Mouse (Mus musculus) urinary bladder, postnatal 25 days (tissue): ENCODE data around the gene Agl.
"Not testable (repeated sequence)": the region's sequence is repeated elsewhere in the genome, so short reads cannot be mapped to it uniquely, and the experiment has no call there.

Experiments
- DNase-seq: peaks from one replicate; pipeline ENCODE4 v3.0.0; 2022; ENCODE audit warnings: low spot score

The Agl gene

DNA sequence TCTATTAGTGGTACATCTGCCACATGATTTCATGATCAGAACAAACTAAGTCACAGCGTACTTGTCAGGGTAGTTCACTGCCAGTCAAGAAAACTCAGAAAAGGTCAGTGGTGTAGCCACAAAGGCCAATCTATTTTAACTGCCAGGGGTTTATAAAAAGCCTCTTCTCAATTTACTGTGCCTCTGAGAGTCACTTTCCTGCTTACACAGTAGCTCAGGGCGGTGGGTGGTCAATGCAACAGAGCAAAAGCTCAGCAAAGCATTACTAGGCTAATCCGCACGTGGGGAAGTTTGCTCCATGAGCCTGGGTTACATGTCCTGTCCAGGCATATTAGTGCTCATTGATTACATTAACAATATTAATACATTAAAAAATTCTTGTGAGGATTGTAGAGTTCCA lies 8.0 kb upstream of the Agl start:
- no peak for DNase-seq

DNA sequence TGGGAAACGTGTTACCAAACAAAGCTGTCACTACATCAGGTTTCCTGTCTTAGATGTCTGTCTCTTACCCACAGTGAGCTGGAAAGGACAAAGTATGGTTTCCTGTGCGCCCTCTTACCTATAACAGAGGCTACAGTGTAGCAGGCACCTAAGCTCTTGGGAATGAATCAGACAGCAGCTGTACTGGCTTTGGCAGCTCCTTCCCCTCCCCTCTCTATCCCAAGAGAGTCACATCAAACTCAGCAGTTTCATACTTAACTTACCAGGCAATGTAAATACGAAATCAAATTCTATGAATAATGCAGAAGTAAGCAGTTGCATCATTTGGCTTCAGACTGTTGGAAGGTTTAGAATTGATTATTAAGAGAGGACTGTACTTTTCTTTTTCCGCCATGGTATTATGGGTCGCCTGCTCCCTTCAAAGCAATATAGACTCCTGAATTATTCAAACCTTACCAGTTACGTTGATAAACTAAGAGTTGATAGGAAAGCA lies 7.4 kb upstream of the Agl start:
- no peak for DNase-seq

DNA sequence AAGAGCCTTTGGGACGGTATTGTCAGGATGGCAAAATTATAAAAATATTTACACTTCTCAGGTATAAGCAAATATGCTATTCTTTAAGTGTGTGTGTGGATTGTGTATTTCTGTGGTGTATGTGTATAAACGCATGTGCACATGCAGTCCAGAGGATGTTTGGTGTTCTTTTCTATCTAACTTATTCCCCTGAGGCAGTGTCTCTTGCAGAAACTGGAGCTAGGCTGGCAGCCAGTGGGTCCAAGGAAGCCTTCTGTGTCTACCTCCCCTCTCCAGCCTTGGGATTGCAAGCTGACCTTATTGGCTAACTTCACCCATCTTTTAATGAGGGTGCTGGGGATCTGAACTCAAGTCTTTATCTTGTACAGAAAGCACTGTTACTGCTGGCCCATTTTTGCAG lies 5.0 kb upstream of the Agl start:
- DNase-seq = no peak

DNA sequence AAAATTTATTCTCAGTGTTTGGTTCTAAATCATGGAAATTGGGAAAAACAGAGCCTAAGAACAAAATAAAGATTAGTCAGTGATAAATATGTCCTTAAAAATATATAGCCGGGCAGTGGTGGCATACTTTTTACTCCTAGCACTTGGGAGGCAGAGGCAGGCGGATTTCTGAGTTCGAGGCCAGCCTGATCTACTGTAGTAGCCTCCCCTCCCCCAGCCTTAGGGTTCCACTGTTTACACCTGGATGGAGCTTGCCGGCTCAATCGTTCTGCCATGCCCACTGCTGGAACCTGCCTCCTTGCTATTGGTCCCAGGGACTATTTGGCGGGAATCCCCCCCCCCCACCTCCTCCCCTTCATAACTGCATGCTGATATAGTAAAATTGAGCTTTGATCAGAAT lies 2.4 kb upstream of the Agl start:
- not testable (repeated sequence) for DNase-seq

DNA sequence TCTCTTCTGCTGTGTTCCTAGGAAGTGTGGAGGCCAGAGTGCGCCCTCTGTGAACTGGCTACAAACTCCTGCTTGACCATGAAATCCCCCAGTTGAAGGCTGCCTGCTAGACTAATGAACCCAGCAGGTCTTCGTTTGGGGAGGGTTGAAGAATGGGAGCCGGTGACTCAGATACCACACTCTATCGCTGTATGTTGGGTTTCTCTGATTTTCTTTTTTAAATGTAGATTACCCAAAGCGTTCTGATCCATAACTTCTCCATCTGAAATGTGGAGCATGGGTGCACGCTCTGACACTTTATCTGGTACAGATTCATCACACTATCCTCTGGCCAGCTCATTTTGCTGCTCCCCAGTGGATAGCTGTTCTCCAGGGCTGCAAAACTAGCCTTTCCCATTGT lies 1.3 kb upstream of the Agl start:
- no peak for DNase-seq

DNA sequence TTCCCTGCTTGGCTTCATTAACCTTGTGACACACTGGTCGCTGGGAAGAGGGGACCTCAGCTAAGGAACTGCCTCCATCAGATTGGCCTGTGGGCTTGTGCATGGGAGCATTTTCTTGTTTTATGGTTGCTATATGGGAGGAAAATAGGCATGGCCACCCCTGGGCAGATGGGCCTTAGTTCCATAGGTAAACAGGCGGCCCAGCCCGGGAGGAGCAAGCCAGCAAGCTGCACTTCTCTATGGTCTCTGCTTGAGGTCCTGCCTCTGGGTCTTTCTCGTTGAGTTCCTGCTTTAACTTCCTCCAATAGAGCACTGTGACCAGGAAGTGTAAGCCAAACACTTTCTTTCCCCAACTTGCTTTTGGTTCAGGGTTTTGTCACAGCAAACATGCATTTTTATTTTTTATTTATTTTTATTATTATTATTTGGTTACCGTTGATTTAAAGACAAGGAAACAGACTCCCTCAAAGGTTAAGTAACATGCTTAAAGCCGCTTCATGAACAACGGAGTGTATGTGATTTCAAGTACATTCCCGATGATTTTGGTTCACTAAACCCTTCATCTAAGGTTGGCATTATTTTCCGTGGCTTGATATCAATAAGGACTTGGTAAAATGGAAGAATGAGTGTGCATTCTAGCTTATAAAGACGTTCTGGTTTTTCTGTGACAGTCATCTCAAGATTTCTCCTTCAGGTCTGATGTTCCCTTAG lies 696 bp upstream of the Agl start:
- no peak for DNase-seq

DNA sequence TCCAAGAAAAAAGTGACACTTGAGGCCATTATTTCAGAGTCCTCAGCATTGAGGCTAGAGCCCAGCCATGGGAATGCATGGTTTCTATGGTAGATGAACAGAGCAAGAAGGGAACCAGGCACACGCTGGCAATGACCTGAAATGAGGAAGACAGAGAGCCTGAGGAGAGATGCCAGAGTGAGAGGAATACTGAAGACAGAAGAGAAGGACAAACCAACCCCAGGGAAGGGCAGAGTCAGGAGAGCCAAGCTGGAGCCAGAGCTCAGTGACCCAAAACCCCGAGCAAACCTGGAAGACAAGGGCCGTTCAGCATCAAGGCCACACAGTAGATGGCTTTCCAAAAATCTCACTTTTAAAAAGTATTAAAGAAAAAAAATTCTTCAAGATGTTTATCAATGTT lies 2.1 kb downstream of the Agl start:
- DNase-seq = no peak

DNA sequence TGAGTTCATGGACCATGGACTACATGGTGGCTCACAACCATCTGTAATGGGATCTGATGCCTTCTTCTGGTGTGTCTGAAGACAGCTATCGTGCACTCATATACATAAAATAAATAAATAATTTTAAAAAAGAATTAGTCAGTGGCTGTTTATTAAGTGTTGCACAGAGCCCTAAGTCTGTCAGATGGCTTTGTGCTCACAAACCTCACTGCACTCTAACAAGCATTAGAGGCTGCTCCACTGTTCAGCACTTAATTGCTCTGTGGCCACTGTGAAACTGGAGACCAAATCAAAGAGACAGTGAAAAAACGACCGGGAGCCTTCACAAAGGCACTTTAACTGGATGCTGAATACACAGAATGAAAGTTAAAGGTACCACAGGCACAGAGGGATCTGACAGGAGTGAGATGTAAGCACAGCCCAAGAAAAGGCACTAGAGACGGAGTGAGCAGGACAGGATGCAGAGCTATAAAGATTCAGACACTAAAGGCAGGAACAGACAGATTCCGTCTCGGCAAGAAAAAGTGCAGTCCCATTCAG lies 3.1 kb downstream of the Agl start:
- DNase-seq = no peak

DNA sequence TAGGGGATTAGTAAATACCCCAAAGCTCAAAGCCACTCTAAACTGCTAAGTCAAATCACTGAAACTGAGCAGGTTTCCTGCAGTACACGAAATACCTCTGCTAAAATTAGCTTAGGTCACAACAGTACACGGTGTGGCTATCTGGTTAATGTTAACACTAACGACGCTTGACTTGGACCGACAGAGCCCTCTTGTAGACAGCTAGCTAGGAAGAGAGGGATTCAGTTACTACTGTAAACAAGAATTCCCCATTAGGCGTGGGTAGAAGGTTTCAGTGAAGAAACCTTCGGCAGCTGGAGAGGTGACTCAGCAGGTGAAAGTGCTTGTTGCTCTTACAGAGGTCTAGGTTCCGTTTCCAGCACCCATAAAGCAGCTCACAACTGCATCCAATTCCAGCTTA lies 6.2 kb downstream of the Agl start:
- DNase-seq = no peak

DNA sequence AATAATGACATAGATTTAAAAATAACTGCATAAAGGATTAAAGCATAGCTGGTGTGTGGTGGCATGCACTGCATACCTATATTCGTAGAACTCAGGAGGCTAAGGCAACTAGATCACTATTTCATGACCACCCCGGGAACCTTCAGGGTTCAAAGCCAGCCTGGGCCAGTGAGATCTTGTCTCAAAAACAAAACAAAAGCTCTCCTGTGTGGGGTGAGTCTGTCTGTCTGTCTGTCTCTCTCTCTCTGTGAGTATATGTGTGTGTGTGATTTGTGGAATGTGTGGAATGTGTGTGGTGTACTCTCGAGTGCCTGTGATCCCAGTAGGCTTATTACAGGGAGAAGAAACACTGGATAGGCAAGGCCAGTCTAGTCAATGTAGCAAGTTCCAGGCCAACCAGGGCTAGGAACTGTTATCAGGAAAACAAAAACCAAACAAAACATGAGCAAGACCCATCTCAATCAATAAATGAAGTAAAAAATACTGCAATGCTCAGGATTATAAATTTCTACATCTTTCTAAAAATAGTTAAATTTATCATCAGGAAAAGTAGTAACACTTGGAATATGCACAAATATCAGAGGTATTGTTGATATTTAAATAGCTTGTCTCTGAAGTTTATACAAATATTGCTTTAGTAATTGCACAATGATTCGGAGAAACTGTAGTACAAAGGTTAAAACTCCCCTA lies 9.0 kb downstream of the Agl start:
- DNase-seq = no peak

DNA sequence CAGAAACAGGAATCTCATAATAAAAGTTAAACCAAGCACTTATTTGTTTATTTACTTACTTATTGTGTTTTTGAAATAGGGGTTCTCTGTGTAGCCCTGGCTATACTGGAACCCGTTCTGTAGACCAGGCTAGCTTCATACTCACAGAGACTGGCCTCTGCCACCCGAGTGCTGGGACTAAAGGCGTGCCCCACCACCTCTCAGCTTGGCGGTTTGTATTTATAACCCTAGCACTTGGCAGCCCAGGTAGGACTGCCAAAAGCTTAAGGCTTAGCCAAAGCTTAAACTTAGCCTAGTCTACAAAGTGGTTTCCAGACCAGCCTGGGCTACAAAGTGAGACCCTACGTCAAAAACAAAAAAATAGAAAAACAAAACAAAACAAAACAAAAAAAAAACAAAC lies 19.1 kb downstream of the Agl start:
- DNase-seq = no peak

DNA sequence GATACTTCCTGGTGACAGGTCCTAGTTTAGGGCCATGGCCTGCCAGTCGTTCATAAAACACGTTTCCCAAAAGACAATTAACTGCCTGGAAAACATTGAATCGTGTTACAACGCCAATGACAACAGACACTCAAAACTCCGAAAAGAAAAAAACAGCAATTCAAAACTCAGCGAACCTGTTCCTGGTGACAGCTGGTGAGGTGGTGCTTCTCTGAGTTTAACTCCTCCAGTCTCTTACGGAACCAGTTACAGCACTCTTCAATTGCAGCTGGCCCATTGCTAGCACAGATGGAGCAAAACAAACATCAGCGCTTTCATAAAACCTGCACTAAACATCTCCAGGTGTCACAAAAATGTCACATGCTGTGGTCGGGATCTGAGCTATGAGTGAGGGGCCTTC lies 21.4 kb downstream of the Agl start:
- DNase-seq = no peak

DNA sequence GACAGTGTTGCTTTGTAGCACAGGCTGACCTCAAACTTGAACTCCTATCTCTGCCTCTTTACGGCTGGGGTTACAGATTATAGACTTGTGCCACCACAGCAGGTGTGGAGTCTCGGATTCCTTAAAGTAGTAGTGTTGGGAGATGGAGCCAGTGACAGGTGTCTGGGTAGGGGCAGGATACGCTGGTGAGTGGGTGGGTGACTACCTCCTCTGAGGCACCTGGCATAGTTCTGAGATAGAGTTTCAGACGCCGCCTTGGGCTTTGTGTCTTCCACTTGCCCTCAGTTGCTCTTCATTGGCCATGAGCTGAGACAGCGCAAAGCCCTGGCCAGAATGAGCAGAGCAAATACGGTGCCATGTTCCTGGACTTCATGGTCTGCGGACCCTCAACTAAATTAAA lies 22.1 kb downstream of the Agl start:
- no peak for DNase-seq

DNA sequence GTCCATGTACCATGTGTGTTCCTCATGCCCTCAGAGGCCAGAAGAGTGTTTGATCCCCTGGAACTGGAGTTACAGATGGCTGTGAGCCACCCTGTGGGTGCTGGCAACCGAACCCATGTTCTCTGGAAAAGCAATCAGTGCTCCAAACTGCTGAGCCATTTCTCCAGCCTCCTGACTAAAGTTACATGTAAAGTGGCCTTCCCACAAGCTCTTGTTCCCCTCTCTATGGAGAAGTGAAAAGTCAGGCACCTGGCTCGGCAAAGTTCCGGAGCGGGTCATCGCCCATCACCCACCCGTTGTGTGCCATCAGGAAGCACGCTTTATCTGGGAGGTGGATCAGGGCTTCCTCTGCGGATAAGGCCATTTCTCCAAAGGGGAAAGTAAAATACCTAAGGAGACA lies 23.2 kb downstream of the Agl start:
- no peak for DNase-seq

DNA sequence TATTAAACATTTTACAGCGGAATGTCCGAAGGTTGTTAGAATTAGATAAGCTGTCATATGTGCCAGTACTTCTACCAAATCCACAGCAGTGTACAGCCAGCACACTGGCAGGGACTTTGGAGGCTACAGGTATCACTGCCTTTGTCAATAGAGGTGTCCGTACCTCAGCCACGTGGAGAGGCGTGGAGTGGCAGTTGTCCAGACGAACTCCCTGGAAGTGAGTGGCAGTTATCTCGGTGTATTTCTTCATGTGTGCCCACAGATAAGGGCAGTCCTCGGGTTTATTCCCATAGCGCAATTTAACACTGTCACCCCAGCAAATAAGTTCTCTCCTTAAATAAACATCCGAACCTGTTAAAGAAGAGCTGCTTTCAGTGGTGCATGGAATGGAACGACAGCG lies 23.7 kb downstream of the Agl start:
- no peak for DNase-seq

DNA sequence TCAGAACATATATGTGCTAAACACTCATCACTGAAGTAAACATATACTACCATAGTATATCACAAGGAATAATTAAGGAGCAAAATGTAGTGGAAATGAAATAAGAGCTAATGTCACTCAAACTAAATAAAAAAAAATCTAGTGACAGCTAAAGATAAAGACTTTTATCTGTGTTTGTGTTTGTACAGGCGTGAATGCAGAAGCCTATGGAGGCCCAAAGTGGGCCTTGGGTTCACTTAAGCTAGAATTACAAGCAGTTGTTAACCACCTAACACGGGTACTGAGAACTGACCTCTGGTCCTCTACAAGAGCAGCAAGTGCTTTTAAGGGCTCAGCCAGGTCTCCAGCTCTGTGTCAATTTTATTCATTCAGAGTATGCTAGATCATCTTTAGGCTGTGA lies 31.0 kb downstream of the Agl start:
- no peak for DNase-seq

DNA sequence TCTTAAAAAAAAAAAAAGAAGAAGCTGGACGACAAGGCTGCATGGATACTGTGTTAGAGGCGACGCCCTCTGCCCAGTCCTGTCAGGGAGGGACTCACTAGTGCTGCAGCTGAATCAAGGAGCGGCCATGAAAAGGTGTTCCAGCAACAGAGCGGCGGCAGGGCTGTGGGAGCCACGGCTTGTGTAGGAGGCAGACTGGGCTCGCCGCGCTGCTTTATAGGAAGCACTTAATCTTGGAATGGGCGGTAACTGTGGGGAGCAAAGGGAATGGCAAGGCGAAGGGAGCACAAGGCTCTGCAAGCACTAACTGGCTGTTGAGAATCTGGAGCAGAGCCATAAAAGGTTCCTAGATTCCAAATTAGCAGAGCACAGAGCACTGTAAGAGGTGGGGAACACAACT lies 34.1 kb downstream of the Agl start:
- no peak for DNase-seq

DNA sequence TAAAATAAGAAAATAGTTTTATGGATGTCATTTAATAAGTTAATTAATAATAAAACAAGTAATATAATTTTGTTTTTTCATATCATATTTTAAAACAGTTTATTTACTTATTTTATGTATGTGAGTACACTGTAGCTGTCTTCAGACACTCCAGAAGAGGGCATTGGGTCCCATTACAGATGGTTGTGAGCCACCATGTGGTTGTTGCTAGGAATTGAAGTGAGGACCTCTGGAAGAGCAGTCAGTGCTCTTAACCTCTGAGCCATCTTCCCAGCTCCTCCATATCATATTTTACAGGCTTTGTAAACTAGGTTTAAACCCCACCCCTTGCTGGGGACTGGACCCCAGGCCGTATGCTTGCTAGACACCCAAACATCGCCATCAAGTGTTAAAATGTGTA lies 36.4 kb downstream of the Agl start:
- no peak for DNase-seq

DNA sequence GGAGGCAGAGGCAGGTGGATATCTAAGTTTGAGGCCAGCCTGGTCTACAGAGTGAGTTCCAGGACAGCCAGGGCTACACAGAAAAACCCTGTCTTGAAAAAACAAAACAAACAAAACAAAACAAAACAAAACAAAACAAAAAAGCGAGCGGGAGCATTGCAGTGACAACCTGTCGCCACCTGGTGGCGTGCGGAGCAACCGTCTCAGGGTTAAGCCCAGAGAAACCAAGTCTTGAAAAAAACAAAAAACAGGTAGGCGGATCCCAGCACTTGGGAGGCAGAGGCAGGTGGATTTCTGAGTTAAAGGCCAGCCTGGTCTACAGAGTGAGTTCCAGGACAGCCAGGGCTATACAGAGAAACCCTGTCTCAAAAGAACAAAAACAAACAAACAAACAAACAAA lies 41.0 kb downstream of the Agl start:
- DNase-seq = not testable (repeated sequence)

DNA sequence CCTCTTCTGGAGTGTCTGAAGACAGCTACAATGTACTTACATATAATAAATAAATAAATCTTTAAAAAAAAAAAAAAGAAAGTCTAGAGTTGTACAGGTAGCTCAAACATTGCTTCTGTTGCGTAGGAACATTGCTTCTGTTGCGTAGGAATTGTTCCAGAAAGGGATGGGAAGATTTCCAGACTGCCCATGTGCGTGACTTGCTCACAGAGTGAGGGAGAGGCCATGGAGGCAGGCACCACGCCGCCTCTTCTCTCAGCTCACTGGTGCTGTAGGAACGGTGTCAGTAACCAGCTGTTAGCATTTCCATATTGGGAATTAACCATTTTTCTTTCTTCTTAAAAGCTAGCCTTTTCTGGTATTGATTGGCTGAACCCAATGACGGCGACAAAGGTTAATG lies 55.1 kb downstream of the Agl start:
- no peak for DNase-seq

DNA sequence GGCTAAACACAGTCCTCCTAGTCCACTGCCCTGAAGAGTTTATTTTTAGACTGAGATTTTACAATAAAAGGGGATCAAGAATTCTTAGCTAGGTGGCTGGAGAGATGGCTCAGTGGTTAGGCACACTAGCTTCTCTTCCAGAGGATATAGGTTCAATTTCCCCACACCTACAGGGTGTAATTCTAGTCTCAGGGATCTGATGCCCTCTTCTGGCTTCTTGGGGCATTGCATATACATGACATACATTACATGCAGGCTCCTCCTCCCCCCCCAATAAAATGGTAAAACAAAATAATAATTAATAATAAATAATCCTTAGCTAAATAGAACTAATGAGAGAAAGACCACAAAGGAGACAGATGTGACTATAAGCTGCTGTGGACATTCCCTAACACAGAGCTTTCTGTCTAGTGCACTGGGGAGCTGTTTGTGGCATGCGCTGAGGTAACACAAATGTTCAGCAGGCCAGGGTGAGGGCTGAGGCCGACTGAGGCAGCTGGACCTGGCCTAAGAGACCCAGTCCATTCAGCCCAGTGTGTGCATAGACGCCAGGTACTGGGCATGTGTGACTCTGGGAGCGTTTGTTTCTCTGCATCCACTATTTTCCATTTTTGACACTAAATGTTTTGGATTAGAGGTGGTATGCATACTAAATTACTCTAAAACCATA lies 56.6 kb downstream of the Agl start:
- peak; percentile 26 for DNase-seq

DNA sequence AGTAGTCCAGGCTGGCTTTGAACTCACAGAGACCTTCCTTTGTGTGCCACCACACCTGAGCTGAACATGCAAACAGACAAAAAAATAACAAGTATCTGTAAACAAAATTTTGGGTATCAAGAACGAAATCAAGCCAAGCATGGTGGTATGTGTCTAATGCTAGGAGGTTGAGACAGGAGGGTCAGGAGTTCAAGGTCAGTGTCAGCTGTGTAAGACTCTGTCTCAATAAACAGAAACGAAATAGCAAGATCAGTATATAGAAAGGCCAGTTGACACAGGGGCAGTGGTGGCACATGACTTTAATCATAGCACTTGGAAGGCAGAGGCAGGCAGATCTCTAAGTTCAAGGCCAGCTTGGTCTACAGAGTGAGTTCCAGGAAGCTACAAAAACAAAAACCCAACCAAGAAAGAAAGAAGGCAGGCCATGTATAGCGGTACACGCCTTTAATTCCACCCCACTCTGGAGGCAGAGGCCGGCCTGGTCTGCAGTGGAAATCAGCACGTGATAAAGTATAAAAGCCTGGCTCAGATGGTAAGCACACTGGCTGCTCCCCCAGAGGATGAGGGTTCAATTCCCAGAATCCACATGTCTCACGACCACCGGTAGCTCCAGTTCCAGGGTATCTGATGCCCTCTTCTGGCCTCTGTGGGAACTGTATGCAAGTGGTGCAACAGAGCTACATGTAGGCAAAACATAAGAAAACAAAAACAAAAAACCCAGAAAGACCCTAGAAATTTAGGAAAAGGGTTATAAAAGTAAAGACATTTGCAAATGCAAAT lies 59.4 kb downstream of the Agl start:
- DNase-seq = peak; percentile 14
